Mouse (Mus musculus) brain, embryonic 14.5 days (tissue): ENCODE results near the gene Prr19.

ENCODE experiments used
- CTCF ChIP-seq: fragments of 200-500 bp; IDR thresholded peaks from 2 replicates; pipeline ENCODE4 v1.5.1; 2012; ENCODE audit warnings: inconsistent platforms, mild to moderate bottlenecking, moderate library complexity, borderline replicate concordance; ENCODE audit not compliant: insufficient read depth, insufficient read length; ENCODE audit errors: extremely low read depth
- POLR2A ChIP-seq: fragments of 200-500 bp; IDR thresholded peaks from 2 replicates; pipeline ENCODE4 v1.6.1; 2012; ENCODE audit warnings: mild to moderate bottlenecking, inconsistent platforms, borderline replicate concordance; ENCODE audit not compliant: poor library complexity, insufficient read depth, insufficient read length, severe bottlenecking; ENCODE audit errors: extremely low read depth

DNA sequence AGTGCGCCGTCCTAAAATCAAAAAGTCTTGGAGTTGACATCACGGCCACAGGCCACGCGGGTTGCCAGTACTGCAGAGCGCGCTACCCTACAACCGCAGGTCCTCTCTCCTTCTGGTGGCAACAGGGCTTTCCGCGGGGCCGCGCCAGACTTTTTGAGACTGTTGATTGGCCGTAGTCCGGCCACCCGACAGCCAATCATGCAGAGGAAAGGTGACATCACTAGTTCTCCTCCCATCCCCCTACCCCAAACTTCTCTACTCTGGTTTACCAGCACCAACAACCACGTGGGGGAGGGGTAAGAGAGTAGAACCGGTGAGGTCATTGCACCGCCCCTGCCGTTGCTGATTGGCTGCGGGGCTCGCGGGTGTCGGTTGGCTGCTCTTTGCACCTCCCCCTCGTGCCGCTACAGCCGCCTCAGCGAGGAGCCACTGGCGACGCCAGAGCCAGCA lies 33.9 kb upstream of the Prr19 start, which contains the start of gene Cic:
- TF ChIP-seq CTCF (0 out of 2 replicates have a peak, but pooled peaks have one; percentile 3), POLR2A (no peak)
